8 mouse cellular contexts compared by ENCODE assay signal in genomic region chr3:86761095-86762035, GRCm38 (mm10).
DNase-seq lines count a peak whose midpoint lies in the region; ATAC-seq and TF ChIP-seq lines count a peak whose summit lies in the region.

No protein-coding gene starts in this region.

- peak; percentile 17 for DNase-seq in ovary, adult 18-20 months (ENCODE audit: low spot score)
- DNase-seq in ovary, postnatal 10 days (ENCODE audit: low spot score): no peak
- DNase-seq in brain, embryonic 14.5 days (ENCODE audit: low read depth): peak; percentile 93
- peak; percentile 67 for DNase-seq in fibroblast of lung, adult 2 months (ENCODE audit: low read depth)
- DNase-seq in left cerebral cortex, adult 18-20 months (ENCODE audit: low spot score in 2 of 2): peak; percentile 84 to 90

- ATAC-seq in hindbrain, embryonic 16.5 days: peak; percentile 94
- ATAC-seq in midbrain, embryonic 12.5 days (ENCODE audit: low FRiP score, low read depth): peak; percentile 81
- ATAC-seq in stomach, embryonic 16.5 days (ENCODE audit: insufficient read depth, low FRiP score): peak; percentile 50; the same call in 1 of the 2 replicates

- no peaks in the 10 kb centered on the region for H3K4me1 ChIP-seq in hindbrain, embryonic 16.5 days (ENCODE audit: control insufficient read depth, insufficient read depth, low read depth, low read length)
- 0 out of 2 replicates have a peak, but pooled peaks cover 2% of the 10 kb centered on the region for H3K4me1 ChIP-seq in midbrain, embryonic 12.5 days
- H3K4me1 ChIP-seq in stomach, embryonic 16.5 days (ENCODE audit: control insufficient read depth, insufficient read depth, low read length): no peaks in the 10 kb centered on the region

- H3K27me3 ChIP-seq in hindbrain, embryonic 16.5 days (replicated peaks; ENCODE audit: control insufficient read depth, insufficient read depth, low read length): no peaks in the 10 kb centered on the region
- no peaks in the 10 kb centered on the region for H3K27me3 ChIP-seq in midbrain, embryonic 12.5 days
- H3K27me3 ChIP-seq in stomach, embryonic 16.5 days (ENCODE audit: control insufficient read depth, insufficient read depth, low read length): no peaks in the 10 kb centered on the region

- WGBS in hindbrain, embryonic 16.5 days: 47% methylated on average over 9 of the region's 9 CpGs
- 55% methylated on average over 9 of the region's 9 CpGs for WGBS in midbrain, embryonic 12.5 days
- WGBS in stomach, embryonic 16.5 days: 67% methylated on average over 9 of the region's 9 CpGs

- H3K36me3 ChIP-seq in hindbrain, embryonic 16.5 days (ENCODE audit: control insufficient read depth, insufficient read depth, low read length): no peaks in the 10 kb centered on the region
- H3K36me3 ChIP-seq in midbrain, embryonic 12.5 days: no peaks in the 10 kb centered on the region
- no peaks in the 10 kb centered on the region for H3K36me3 ChIP-seq in stomach, embryonic 16.5 days (ENCODE audit: control insufficient read depth, insufficient read depth, low read length)

- TF ChIP-seq POLR2A in brain, embryonic 14.5 days (IDR thresholded peaks at IDR 0.05; ENCODE audit: borderline replicate concordance, extremely low read depth, insufficient read depth, insufficient read length, poor library complexity, severe bottlenecking): no peak

- no peaks in the 10 kb centered on the region for H3K9me3 ChIP-seq in hindbrain, embryonic 16.5 days (ENCODE audit: control insufficient read depth, low read length)
- no peaks in the 10 kb centered on the region for H3K9me3 ChIP-seq in midbrain, embryonic 12.5 days
- no peaks in the 10 kb centered on the region for H3K9me3 ChIP-seq in stomach, embryonic 16.5 days (replicated peaks; ENCODE audit: control insufficient read depth, low read length)

- H3K9ac ChIP-seq in hindbrain, embryonic 16.5 days (ENCODE audit: low read depth, low read length): no peak overlapping the region
- no peak overlapping the region for H3K9ac ChIP-seq in midbrain, embryonic 12.5 days (replicated peaks)
- H3K9ac ChIP-seq in stomach, embryonic 16.5 days (ENCODE audit: low read length): no peak overlapping the region

- H3K4me3 ChIP-seq in hindbrain, embryonic 16.5 days (ENCODE audit: low read length): no peak overlapping the region
- no peak overlapping the region for H3K4me3 ChIP-seq in midbrain, embryonic 12.5 days
- no peak overlapping the region for H3K4me3 ChIP-seq in stomach, embryonic 16.5 days (replicated peaks; ENCODE audit: low read length)

- TF ChIP-seq CTCF in brain, embryonic 14.5 days (IDR thresholded peaks at IDR 0.05; ENCODE audit: borderline replicate concordance, extremely low read depth, insufficient read depth, insufficient read length): peak; percentile 84; the same call in 1 of the 2 replicates

- no peak overlapping the region for H3K27ac ChIP-seq in hindbrain, embryonic 16.5 days (ENCODE audit: low read depth, low read length)
- H3K27ac ChIP-seq in midbrain, embryonic 12.5 days (replicated peaks): no peak overlapping the region
- H3K27ac ChIP-seq in stomach, embryonic 16.5 days (ENCODE audit: low read length): no peak overlapping the region

- peak overlapping the region; percentile 31; the same call in 1 of the 2 replicates for H3K4me2 ChIP-seq in hindbrain, embryonic 16.5 days (ENCODE audit: low read length)
- peak overlapping the region; percentile 41; the same call in 1 of the 2 replicates for H3K4me2 ChIP-seq in midbrain, embryonic 12.5 days (replicated peaks)
- no peak overlapping the region for H3K4me2 ChIP-seq in stomach, embryonic 16.5 days (ENCODE audit: low read depth, low read length)
